Comparison of ENCODE assay signal across 10 mouse cellular contexts in genomic region chr6:65594171-65594570, GRCm38 (mm10).
DNase-seq lines count a peak whose midpoint lies in the region; ATAC-seq and TF ChIP-seq lines count a peak whose summit lies in the region.
"Had no signal": no experiment of that assay in that cellular context is flagged by ENCODE, and none has a peak within 500 bp of the region (broad histone marks: within the 10 kb centered on the region; RNA-seq: fewer than 3 reads in every experiment).

No protein-coding gene starts in this region.

- no peaks in the 10 kb centered on the region for H3K4me1 ChIP-seq in forebrain, postnatal 0 days (ENCODE audit: insufficient read depth)
- H3K4me1 ChIP-seq: midbrain, embryonic 12.5 days had no signal

- no peaks in the 10 kb centered on the region for H3K36me3 ChIP-seq in forebrain, postnatal 0 days (ENCODE audit: insufficient read depth)
- H3K36me3 ChIP-seq: midbrain, embryonic 12.5 days had no signal

- WGBS in forebrain, postnatal 0 days, result 90% methylated on average over 3 of the region's 3 CpGs

- no peaks in the 10 kb centered on the region for H3K9me3 ChIP-seq in forebrain, postnatal 0 days (ENCODE audit: low read length)
- H3K9me3 ChIP-seq: midbrain, embryonic 12.5 days had no signal

- ATAC-seq in common myeloid progenitor, adult 5-6 weeks (replicated peaks; ENCODE audit: low read depth, poor library complexity, severe bottlenecking), result peak; percentile 87
- ATAC-seq in megakaryocyte, adult 5-6 weeks (ENCODE audit: poor library complexity, severe bottlenecking), result peak; percentile 90
- ATAC-seq in forebrain, postnatal 0 days, result no peak
- ATAC-seq: intestine, postnatal 0 days had no signal

- intact Hi-C loops in heart, postnatal 36 days (cut with DNase I), result no loop called here
- intact Hi-C loops in heart, postnatal 25 days (cut with DNase I), result no loop called here
- intact Hi-C loops in left cerebral cortex, postnatal 25 days (cut with DNase I), result no loop called here

- no peak overlapping the region for H3K9ac ChIP-seq in forebrain, postnatal 0 days
- H3K9ac ChIP-seq: midbrain, embryonic 12.5 days had no signal

- H3K4me3 ChIP-seq in forebrain, postnatal 0 days (ENCODE audit: low read depth, low read length), result no peak overlapping the region
- H3K4me3 ChIP-seq: midbrain, embryonic 12.5 days had no signal

- H3K4me2 ChIP-seq in forebrain, postnatal 0 days (ENCODE audit: low read depth), result no peak overlapping the region
- H3K4me2 ChIP-seq: midbrain, embryonic 12.5 days had no signal

- peak; percentile 17 to 41 for DNase-seq in heart, adult 9 months (ENCODE audit: low spot score in 2 of 2)
- no peak for DNase-seq in heart, postnatal 36 days
- DNase-seq in 416B (ENCODE audit: low read depth), result peak; percentile 93
- DNase-seq in forebrain, postnatal 0 days, result no peak
- no peak for DNase-seq in heart, postnatal 25 days (ENCODE audit: low spot score)
- DNase-seq in left cerebral cortex, postnatal 25 days (ENCODE audit: low spot score in 2 of 2), result no peak

- H3K27me3 ChIP-seq in forebrain, postnatal 0 days (ENCODE audit: insufficient read depth, low read length), result no peaks in the 10 kb centered on the region
- H3K27me3 ChIP-seq: midbrain, embryonic 12.5 days had no signal

- H3K27ac ChIP-seq in forebrain, postnatal 0 days (ENCODE audit: low read depth, low read length), result no peak overlapping the region
- H3K27ac ChIP-seq: midbrain, embryonic 12.5 days had no signal

- TF ChIP-seq CTCF in forebrain, postnatal 0 days (IDR thresholded peaks at IDR 0.05; ENCODE audit: low read depth), result no peak

Comparison
In these comparisons a context has a peak if more than half of its experiments do, and no peak if none do; other contexts are left out.
1. DNase-seq: peak in heart, adult 9 months (2 of 2) and 416B (single experiment); none in heart, postnatal 36 days (0 of 2), forebrain, postnatal 0 days (single experiment), heart, postnatal 25 days (single experiment) and left cerebral cortex, postnatal 25 days (0 of 2).